Mouse (Mus musculus): Measurements from ENCODE around the gene Ampd1.
A peak's percentile ranks its signal among the peaks of the same experiment; 100 is the strongest.
"Not testable (repeated sequence)": the region's sequence is repeated elsewhere in the genome, so short reads cannot be mapped to it uniquely, and the experiment has no call there.

Gene Ampd1

DNA sequence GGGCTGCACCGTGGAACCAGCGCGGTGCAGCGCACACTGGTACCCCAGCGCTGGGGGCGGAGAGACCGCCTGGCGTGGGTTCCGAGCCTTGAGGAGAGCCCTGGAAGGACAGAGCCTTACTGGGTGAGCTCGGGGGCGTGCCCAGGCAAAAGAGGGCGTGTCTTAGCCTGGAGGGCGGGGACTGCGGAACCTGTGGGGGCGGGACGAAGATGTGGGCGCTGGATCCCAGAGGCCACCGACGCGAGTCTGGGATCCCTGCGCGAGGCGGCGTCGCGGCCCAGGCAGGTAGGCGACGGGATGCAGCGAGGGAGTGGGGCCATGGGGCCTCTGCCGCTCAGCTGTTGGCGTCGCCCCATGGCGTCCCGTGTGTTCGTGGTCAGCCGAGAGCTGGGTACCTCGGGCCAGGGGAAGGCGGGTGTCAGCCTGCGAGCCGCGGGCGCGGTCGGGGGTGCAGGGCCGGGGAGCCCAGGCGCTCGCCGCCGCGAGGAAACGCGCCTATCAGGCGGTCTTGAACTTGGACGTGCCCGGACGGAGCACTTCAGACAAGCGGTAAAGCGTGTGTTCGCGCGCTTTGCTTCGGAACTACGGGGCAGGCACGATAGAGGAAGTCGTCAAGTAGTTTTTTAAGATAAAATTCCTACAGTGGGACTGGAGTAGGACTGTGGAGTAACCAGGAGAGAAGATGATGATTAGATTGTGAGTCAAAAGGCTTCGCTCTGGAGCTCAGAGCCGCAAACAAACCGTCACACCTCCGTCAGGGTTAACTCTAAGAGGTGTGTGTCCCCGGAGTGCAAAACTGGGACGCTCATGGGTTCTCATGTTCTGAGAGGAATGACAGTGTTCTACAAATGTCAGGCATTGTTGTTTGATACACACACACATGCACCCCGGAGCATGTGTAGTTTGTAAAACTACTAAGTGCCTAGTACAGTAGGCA, 28.9 kb downstream of the Ampd1 start, which contains the start of gene Dennd2c:
Gene Dennd2c (plus strand): TSS at position 151 of the 937 bp plus-strand sequence.
- DNase-seq (ENCODE audit: low read depth): peak; percentile 93

DNA sequence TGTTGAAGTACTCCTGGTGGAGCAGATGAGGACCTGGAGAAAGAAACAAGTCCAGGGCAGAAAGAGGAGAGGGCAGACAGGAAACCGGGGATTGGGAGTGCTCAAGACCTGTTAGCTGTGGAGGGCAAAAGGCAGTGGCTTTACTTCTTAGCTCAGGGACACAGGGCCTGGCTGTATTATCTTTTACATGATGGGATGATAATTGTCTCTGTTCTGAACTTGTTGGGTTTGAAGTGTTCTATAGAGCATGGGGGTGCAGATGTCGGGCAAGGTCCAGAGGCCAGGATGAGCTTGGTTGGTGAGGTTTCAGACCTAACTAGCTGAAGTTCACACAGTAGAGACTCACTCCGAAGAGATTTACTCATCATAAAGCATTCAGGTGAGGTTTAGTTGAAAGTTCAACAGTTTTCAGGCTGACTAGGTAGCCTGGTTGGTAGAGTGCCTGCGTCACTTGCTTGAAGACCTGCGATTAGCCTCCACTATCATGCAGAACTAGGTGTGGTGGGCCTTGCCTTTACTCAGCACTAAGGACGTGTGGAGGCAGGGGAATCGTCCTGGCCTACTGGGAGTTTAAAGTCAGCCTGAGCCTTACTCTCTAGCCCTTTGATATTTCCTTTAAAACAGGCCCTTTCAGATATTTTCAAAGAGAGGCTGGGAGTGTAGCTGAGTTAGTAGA, 33.9 kb downstream of the Ampd1 start:
- no peak for DNase-seq (ENCODE audit: low read depth)

DNA sequence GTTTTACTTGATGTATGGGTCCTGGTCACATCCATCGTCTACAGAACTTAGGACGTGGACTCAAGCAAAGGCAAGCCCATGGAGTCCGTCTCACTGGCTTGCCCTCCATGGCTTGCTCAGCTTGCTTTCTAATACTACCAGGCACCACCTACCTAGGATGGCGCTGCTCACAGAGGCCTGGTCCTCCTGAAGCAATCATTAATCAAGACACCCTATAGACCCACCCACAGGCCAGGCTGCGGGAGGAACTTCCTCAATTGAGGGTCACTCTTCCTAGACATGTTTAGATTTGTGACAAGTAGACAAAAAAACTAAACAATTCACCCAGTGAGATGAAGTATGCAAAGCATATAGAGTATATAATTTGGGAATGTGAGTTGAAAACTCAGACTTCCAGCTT, 38.4 kb downstream of the Ampd1 start:
- no peak for DNase-seq (ENCODE audit: low read depth)

DNA sequence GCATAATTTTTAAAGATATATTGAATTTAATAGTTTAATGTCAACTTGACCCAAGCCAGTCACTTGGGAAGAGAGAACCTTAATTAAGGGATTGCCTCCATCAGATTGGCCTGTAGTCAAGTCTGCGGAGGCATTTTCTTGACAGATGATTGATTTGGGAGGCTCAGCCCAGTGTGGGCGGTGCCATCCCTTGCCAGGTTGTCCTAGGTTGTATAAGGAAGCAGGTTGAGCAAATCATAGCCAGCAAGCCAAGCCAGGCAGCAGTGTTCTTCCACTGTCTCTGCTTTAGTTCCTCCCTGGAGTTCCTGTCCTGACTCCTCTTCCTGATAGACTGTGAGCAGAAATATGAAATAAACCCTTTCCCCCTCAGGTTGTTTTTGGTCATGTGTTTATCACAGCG, 49.8 kb downstream of the Ampd1 start:
- DNase-seq (ENCODE audit: low read depth): no peak

DNA sequence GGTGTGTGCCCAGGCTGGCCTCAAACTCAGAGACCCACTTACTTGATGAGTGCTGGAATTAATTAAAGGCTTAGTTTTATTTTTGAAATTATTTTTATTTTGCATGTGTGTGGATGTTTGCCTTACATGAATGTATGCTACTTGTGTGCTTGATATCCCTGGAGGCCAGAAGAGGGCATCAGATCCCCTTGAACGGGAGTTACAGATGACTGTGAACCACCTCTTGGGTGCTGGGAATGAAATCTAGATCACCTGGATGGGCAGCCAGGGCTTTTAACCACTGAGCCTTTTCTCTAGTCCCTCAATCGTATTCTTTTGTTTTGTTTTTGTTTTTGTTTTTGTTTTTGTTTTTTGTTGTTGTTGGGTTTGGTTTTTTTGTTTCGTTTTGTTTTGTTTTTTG, 52.3 kb downstream of the Ampd1 start:
- DNase-seq (ENCODE audit: low read depth): no peak

DNA sequence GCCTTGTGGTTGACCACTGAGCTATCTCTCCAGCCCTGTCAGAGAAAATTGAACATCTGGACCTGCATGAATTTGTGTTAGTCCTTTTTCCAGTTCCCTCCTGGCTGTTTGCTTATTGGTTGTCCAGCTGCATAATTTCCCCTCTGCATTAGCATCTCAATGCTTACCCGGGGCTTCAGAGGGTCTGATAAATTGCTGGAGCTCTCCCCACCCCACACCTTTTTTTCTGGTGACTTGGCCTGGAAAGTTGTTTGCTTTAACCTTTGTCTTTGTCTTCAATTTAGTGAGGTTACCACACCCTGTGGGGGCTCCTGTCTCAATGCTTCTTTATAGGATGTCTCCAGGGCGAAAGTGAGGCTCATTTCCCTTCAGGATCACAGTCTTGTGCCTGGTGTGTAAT, 53.4 kb downstream of the Ampd1 start:
- DNase-seq (ENCODE audit: low read depth): no peak

DNA sequence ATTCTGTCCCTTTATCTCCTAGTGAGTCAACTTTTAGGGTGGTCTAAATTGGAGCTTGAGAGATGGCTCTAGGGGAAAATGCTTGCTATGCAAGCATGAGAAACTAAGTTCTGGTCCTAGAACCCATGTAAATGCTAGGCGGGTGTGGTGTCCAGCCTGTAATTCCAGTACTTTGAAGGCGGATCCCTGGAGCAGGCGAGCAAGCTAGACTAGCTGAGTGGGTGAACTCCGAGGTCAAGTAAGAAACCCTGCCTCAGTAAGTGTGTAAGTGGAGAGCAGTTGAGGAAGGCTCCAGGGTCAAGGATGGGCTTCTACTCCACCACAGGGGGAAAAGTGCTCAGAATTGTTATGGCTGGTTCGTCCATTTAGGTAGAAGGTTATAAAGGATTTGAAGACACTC, 53.9 kb downstream of the Ampd1 start:
- no peak for DNase-seq (ENCODE audit: low read depth)

DNA sequence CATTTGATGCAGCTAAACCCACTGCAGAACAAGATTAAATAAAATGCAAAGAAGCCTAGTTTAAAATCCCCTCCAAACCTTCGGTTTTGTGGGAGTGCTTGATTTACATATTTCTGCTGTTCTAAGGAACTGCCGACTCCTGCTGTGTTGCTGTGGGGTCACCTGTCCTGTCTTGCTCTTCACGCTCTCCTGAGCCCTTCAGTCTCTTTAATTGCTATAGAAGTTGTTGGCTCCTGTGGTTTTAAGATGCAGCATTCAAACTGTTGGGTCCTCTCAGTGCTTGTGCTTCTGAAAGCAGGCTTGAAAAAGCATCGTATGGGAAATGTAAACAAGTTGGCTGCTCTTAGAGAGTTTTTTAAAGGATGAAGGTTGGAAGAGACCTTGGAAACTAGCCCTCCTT, 54.4 kb downstream of the Ampd1 start:
- DNase-seq (ENCODE audit: low read depth): no peak

DNA sequence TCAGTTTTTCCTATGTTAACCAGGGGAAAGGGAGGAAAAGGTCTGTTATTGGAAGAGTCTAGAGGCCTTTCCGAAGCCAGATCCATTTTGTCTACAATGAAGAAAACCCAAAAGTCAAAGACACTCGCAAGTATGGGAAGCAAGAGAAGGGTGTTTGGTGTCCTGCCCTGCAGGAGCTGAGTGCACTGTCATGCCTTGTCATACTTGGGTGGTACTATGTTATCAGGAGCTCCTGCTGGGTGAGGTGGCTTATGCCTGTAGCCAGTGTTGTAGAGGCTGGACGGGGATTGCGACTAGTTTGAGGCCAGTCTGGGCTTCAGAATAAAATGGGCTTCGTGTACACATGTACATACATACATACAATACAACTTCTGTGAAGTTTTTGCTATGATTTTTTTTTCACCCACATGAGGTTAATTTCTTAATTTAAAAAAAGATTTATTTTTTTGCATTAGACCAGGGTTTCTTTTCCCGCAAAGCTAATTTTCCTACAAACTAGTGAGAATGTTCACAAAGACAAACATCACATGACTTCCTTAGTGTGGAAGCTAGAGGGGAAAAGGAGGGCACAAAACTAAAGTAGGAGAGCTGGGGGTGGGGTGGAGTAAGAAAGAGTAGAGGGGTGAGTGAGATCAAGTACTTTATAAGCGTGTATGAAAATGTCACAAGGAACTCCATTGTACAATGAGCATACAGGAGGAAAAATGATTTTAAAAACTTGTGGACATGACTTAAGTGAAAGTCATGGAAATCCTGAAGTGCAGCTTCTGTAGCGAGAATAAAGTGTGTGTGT, 55.7 kb downstream of the Ampd1 start:
- no peak for DNase-seq (ENCODE audit: low read depth)

DNA sequence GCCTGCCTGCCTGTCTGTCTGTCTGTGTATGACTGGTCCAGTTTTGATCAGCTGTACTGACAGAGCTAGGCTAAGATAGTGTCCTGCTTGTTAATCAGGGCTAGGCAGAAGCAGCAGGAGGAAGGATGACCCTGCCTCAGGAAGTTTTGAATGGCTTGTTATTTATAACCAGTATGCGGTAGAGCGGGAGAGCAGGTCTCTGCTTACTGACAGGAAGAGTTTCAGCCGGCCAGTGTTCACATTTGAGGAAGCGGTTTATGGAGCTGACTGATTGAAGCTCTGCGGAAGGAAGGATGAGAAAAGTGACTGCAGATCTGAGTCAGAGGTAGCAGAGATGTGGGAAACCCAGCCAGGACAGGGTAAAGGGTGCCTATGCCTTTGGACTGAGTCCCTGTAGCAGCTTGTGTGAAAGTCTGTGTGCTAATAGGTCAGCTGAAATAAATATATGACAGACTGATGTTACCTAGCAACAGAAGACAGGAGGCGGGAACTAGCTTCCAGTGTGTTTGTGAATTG, 56.5 kb downstream of the Ampd1 start:
- DNase-seq (ENCODE audit: low read depth): peak; percentile 23

DNA sequence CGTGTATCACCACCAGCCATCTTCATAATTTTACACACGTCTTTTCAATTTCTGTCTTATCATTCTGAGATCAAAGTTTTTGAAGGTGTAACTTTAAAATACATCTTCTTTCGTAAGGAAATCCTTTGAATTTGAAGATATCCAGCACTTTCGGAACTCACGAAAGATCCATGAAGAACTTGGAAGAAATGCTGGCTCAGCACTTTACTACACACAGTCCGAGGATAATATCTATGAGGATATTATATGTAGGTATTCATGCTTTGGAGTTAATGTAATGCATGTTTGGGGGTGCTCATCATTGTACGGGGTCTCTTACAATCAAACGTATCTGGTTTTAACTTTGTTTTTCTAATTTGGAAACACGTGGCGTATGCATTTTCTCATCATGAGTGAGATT, 59.3 kb downstream of the Ampd1 start:
- no peak for DNase-seq (ENCODE audit: low read depth)

DNA sequence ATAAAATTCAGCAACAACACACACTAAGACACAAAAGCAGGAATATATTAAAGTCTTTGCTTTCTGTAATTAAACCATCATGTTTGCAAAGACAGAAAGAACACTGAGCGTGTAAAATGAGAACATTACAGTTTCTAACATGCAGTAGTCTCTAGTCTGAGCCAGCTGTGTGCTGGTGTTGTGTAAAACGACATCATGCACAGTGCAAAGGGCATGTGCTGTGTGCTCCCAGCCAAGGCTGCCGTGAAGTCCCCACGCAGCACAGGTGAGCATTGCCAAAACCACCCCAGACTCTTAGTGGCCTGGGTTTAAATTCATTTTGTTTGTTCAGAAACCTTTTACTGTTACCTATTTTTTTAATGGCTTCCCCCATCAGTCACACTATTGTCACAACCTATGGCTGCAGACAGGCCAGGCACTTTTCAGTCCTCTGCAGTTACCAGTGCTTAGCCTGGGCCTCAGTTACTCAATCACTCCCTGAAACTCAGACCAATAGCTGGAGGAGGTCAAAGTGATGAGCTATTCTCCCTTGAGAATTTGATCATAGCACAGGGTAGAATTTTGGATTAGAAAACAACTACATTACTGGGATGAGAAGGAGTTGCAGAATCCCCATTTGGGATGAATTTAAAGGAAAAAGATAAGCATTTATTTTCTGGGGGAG, 62.7 kb downstream of the Ampd1 start:
- no peak for DNase-seq (ENCODE audit: low read depth)

DNA sequence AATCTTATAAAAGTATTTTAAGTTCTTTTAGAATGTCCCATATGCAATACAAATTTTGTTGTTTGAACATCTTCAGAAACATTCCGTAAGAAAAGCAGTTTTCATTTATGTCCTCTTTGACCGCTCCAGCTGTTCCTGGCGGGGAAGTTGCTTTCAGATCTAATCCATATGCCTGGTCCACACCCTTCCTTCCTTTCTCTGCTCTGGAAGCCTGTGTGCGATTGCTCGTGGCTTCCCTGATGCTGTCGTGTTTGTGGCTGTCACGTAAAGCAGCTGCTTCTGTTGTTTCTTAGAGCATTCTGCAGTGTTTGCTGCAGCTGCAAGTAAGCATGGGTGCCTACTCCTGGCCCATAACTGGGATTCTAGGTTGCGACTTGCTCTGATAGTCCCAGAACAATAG, 65.2 kb downstream of the Ampd1 start:
- no peak for DNase-seq (ENCODE audit: low read depth)

DNA sequence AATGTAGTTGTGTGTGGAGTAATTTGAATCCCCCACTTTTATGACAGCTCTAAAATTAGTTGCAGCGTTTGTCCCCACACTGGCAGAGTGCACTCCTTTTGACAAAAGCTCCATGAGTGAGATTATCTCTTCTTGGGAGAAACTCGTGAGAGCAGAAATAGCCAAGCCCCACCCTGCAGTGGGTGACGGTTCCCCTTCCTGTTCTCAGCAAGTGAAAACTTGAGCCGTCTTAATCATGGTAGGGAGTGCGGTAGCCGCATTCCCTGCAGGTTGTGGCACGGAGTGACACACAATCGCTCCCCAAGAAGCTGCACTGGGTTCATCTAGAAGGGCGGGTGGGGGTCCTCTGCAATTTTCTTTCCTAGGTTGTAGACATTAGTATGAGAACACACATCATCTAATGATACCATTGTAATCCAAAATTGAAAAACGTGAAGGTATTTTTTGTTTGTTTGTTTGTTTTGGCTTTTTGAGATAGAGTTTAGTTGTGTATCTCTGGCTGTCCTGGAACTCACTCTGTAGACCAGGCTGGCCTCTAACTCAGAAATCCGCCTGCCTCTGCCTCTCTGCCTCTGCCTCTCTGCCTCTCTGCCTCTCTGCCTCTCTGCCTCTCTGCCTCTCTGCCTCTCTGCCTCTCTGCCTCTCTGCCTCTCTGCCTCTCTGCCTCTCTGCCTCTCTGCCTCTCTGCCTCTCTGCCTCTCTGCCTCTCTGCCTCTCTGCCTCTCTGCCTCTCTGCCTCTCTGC, 66.5 kb downstream of the Ampd1 start:
- not testable (repeated sequence) for DNase-seq (ENCODE audit: low read depth)

DNA sequence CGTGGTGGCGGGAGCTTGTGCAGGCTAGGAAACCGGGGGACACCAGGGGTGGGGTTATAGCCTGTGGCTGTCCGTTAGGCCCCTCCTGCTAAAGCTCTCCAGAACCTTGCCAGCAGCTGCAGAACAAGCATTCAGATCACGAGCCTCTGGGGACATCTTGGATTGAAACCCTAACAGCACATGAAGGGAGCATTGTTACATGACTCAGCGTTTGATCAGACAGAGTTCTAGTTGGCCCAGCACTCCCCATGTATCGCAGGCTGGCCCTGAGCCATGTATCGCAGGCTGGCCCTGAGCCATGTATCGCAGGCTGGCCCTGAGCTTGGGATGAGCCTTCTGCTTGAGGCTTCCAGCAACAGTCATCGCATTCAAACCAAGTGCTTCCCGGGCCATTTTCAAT, 67.5 kb downstream of the Ampd1 start:
- no peak for DNase-seq (ENCODE audit: low read depth)

DNA sequence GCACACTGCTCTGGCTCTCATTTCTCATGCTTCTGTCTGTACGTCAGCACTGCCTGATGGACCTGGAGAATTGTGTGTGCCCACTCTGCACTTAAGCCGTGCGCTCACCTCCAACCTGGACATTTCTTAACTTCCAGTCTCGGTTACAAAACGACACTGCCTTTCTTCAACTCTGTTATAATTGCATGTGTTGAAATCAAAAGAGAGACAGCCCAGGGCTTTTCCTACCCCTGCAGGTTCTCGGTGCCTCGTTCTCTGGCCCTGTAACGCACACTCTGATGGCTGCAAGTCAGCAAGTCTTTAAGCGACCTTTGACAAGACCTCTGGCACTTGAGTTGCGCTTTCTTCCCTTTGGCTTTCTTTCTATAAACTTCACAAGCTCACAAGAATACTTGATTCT, 68.6 kb downstream of the Ampd1 start:
- DNase-seq (ENCODE audit: low read depth): no peak

DNA sequence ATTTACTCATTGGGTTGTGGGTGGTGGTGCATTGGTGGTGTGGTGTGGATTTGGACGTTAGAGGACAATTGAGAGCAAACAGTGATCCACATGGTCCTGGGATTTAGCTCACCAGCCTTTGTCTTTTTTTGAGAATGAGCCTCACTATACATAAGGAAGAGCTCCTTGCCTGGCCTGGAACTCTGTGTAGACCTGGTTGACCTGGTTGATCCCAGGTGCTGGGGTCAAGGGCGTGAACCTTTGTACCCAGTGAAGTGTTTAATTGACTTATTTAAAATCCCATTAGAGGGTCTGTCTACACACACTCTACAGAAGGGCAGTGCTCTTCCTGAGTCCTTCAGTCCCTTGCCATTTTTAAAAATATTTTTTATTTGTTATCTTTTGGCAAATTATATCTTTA, 71.5 kb downstream of the Ampd1 start:
- no peak for DNase-seq (ENCODE audit: low read depth)

DNA sequence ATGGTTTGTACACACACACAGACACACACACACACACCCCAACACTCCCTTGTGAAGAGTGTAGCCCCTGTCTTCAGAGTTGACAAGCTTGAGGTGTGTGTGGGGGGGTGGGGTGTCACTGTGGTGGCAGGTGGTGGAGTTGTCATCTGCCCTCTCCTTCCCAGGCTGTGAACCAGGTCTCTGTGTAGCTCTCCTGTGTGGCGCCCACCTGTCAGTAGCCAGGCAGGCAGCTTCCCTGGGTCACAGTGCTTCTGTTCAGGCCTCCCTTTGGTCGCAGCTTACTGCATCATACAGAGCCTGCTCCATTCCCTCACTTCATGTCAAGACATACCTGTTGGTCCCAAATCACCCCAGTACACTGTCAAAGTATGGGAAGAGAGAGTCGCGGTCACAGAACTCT, 72.0 kb downstream of the Ampd1 start:
- DNase-seq (ENCODE audit: low read depth): no peak

DNA sequence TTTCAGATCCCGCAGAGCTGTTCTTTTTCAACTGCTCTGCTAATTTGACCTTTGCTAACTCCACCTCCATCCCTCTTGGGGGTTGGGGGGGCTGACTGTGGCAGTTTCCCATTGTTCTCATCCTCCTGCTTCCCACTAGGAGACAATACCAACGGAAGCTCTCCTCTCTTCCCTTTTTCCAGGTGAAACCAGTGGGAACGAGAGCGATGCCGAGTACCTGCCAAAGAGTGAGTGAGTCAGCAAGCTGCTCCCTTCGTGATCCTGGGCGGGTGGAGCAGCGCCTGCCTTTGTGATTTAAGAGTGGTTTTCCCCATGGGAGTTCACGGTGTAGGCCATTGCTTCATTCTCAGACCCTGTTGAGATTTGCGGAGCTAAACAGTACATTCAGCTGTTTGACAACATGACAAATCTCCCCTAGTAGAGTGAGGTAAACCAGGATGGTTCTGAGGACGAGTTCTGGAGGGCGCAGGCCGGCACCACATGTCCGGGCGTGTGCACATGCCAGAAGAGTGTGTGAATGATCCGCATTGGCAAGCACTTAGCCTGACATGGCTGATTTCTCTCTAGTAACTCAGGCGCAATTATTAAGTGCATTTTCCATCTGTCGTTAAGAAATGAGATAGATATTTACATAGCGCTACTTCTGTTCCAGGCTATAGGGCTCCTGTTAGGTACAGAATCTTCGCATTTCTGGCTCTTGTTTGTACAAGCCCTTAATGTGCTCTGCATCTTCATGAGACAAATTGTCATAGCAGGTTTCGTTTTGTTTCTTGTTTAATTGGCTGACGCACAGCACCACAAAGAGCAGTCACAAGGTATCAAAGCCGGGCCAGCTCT, 72.7 kb downstream of the Ampd1 start:
- no peak for DNase-seq (ENCODE audit: low read depth)

DNA sequence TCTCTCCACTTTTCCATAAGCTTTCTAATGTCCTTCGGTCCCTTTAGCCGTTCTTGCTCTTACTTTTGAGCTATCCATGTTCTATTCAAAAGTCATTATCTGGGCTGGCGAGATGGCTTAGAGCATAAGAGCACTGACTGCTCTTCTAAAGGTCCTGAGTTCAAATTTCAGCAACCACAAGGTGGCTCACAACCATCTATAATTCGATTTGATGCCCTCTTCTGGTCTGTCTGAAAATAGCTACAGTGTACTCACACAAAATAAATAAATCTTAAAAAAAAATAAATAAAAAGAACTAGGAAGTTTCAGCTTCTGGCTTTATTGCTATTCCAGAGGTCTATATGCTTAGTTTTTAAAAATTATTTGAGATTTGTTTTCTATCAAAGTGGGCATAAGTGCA, 74.0 kb downstream of the Ampd1 start:
- no peak for DNase-seq (ENCODE audit: low read depth)

All from induced T-regulatory cell, adult 2 months (primary cell).